Comparison of ENCODE assay signal across 7 mouse cellular contexts in the genomic region with DNA sequence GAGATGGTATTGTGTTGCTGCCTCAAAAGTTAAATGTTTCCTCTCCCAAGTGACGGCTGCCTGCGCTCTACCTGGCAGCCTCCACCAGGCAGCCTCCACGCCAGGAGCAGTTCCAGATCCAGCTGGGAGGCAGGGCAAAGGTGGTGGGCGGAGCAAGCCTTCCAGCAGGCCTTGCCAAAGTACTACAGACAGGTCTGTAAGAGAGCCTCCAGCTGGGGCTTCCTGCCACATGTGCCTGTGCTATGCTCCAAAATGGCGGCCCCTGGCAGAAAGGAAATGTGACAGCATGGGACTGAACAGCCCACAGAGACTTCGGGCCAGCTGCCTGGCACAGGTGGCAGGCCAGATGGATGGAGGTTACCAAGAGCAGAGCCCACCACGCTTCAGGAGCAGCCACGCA. TPM values are rescaled to one million over a fixed set of nuclear protein-coding genes. Genes with fewer than 3 reads are reported as not detected.
DNase-seq lines count a peak whose midpoint lies in the region; ATAC-seq and TF ChIP-seq lines count a peak whose summit lies in the region.

No protein-coding gene starts in this region.

- no peaks in the 10 kb centered on the region for H3K36me3 ChIP-seq in liver, adult 2 months (ENCODE audit: control insufficient read depth, insufficient read depth, low read length)
- no peaks in the 10 kb centered on the region for H3K36me3 ChIP-seq in neural tube, embryonic 15.5 days

- DNase-seq in liver, adult 2 months (ENCODE audit: extremely low read depth, low read depth, low spot score) = peak; percentile 86
- DNase-seq in liver = no peak
- peak; percentile 54 for DNase-seq in brain, adult 2 months (ENCODE audit: low read depth, low spot score)
- peak; percentile 69 for DNase-seq in fat pad, adult 2 months (ENCODE audit: extremely low read depth, low read depth, low spot score)
- no peak for DNase-seq in frontal cortex, postnatal 14 days (ENCODE audit: low spot score in 2 of 2)

- H3K4me1 ChIP-seq in liver, adult 2 months (ENCODE audit: control insufficient read depth, insufficient read depth, low read length) = peaks cover 5% of the 10 kb centered on the region
- H3K4me1 ChIP-seq in neural tube, embryonic 15.5 days = peaks cover 16% of the 10 kb centered on the region

- no peaks in the 10 kb centered on the region for H3K9me3 ChIP-seq in neural tube, embryonic 15.5 days (replicated peaks)

- 47% methylated on average over 8 of the region's 8 CpGs for WGBS in liver, adult 2 months
- 62% methylated on average over 8 of the region's 8 CpGs for WGBS in neural tube, embryonic 15.5 days

- H3K27ac ChIP-seq in liver, adult 2 months (replicated peaks; ENCODE audit: insufficient read depth, low read depth, low read length) = peak overlapping the region; percentile 41
- H3K27ac ChIP-seq in neural tube, embryonic 15.5 days (replicated peaks) = peak overlapping the region; percentile 56; the same call in 1 of the 2 replicates

- no peak overlapping the region for H3K9ac ChIP-seq in liver, adult 2 months (ENCODE audit: low read depth, low read length)
- H3K9ac ChIP-seq in neural tube, embryonic 15.5 days (replicated peaks) = no peak overlapping the region

- no peak for TF ChIP-seq POLR2A in liver, adult 2 months (IDR thresholded peaks at IDR 0.05; ENCODE audit: extremely low read depth, insufficient read depth, low read length)

- no peaks in the 10 kb centered on the region for H3K79me2 ChIP-seq in liver, adult 2 months (ENCODE audit: control insufficient read depth, insufficient read depth, low read length)

- peak; percentile 31 for TF ChIP-seq CTCF in liver, adult 2 months (IDR thresholded peaks at IDR 0.05; ENCODE audit: low read depth, low read length)

- no peak overlapping the region for H3K4me2 ChIP-seq in neural tube, embryonic 15.5 days

- ATAC-seq in neural tube, embryonic 15.5 days (ENCODE audit: low FRiP score) = peak; percentile 24; the same call in 1 of the 2 replicates
- ATAC-seq in megakaryocyte-erythroid progenitor cell, adult 5-6 weeks (replicated peaks; ENCODE audit: low FRiP score, low TSS enrichment, poor library complexity, severe bottlenecking) = no peak

- H3K27me3 ChIP-seq in liver, adult 2 months (ENCODE audit: control insufficient read depth, insufficient read depth, low read length) = no peaks in the 10 kb centered on the region
- no peaks in the 10 kb centered on the region for H3K27me3 ChIP-seq in neural tube, embryonic 15.5 days (replicated peaks)

- H3K4me3 ChIP-seq in liver, adult 2 months (ENCODE audit: insufficient read depth, low read depth, low read length) = no peak overlapping the region
- no peak overlapping the region for H3K4me3 ChIP-seq in neural tube, embryonic 15.5 days (replicated peaks)

RNA-seq across cellular contexts. Expression of a gene that starts 39.0 kb away (rescaled TPM):
- total RNA-seq in liver, adult 2 months (2014; rRNA removed) = 6.4 and 6.7 TPM in 2 replicates
- 13.0 and 14.4 TPM in 2 replicates for polyA plus RNA-seq in liver, adult 2 months (2012; rRNA removed)
- 29.6 and 34.3 TPM in 2 replicates for polyA plus RNA-seq in neural tube, embryonic 15.5 days (2015; fragmentation: Nextera tagmentation; extraction: Ambion mirVana)
- total RNA-seq in megakaryocyte-erythroid progenitor cell, adult 5-6 weeks (2014; fragmentation: Nextera tagmentation) = 30.4 and 34.2 TPM in 2 replicates
- 61.6 and 66.9 TPM in 2 replicates for total RNA-seq in megakaryocyte-erythroid progenitor cell, adult 5-6 weeks (2017)

RNA-seq across cellular contexts. Expression of a gene that starts 39.1 kb away (rescaled TPM):
- 20.7 and 25.3 TPM in 2 replicates for total RNA-seq in liver, adult 2 months (2014; rRNA removed)
- polyA plus RNA-seq in liver, adult 2 months (2012; rRNA removed) = 15.8 and 20.2 TPM in 2 replicates
- polyA plus RNA-seq in neural tube, embryonic 15.5 days (2015; fragmentation: Nextera tagmentation; extraction: Ambion mirVana) = 29.3 and 35.7 TPM in 2 replicates
- 24.4 and 45.5 TPM in 2 replicates for total RNA-seq in megakaryocyte-erythroid progenitor cell, adult 5-6 weeks (2014; fragmentation: Nextera tagmentation)
- total RNA-seq in megakaryocyte-erythroid progenitor cell, adult 5-6 weeks (2017) = 58.2 and 65.2 TPM in 2 replicates

RNA-seq across cellular contexts. Expression of a gene that starts 49.3 kb away (rescaled TPM):
- 6.8 and 8.0 TPM in 2 replicates for total RNA-seq in liver, adult 2 months (2014; rRNA removed)
- polyA plus RNA-seq in liver, adult 2 months (2012; rRNA removed) = 8.4 and 8.9 TPM in 2 replicates
- polyA plus RNA-seq in neural tube, embryonic 15.5 days (2015; fragmentation: Nextera tagmentation; extraction: Ambion mirVana) = 20.8 and 22.3 TPM in 2 replicates
- total RNA-seq in megakaryocyte-erythroid progenitor cell, adult 5-6 weeks (2014; fragmentation: Nextera tagmentation) = 13.5 and 15.0 TPM in 2 replicates
- 6.0 and 10.0 TPM in 2 replicates for total RNA-seq in megakaryocyte-erythroid progenitor cell, adult 5-6 weeks (2017)

Comparison
In these comparisons a context has a peak if more than half of its experiments do, and no peak if none do; other contexts are left out.
1. DNase-seq: peak in liver, adult 2 months (single experiment), brain, adult 2 months (single experiment) and fat pad, adult 2 months (single experiment); none in liver (single experiment) and frontal cortex, postnatal 14 days (0 of 2).